ENCODE assay signal across 22 mouse cellular contexts in genomic region chr3:108312414-108312813, GRCm38 (mm10). TPM values are rescaled to one million over a fixed set of nuclear protein-coding genes. Genes with fewer than 3 reads are reported as not detected.
"Had no signal": no experiment of that assay in that cellular context is flagged by ENCODE, and none has a peak within 500 bp of the region (broad histone marks: within the 10 kb centered on the region; RNA-seq: fewer than 3 reads in every experiment).

No protein-coding gene starts in this region.

- H3K4me1 ChIP-seq: kidney, embryonic 15.5 days; limb, embryonic 10.5 days; limb, embryonic 13.5 days; stomach, embryonic 15.5 days had no signal

- H3K4me3 ChIP-seq: kidney, embryonic 15.5 days; limb, embryonic 10.5 days; limb, embryonic 13.5 days; liver, embryonic 13.5 days; midbrain, embryonic 12.5 days; midbrain, embryonic 15.5 days; neural tube, embryonic 12.5 days; neural tube, embryonic 15.5 days; stomach, embryonic 15.5 days had no signal

- H3K9me3 ChIP-seq: kidney, embryonic 15.5 days; limb, embryonic 10.5 days; limb, embryonic 13.5 days; liver, embryonic 13.5 days; midbrain, embryonic 12.5 days; midbrain, embryonic 15.5 days; neural tube, embryonic 12.5 days; neural tube, embryonic 15.5 days; stomach, embryonic 15.5 days had no signal

- H3K36me3 ChIP-seq: stomach, embryonic 15.5 days had no signal

- H3K9ac ChIP-seq: kidney, embryonic 15.5 days; limb, embryonic 13.5 days; liver, embryonic 13.5 days; midbrain, embryonic 12.5 days; midbrain, embryonic 15.5 days; neural tube, embryonic 12.5 days; neural tube, embryonic 15.5 days; stomach, embryonic 15.5 days had no signal

- DNase-seq: kidney, adult 8-10 months; kidney, postnatal 10 days; kidney, postnatal 4 days; liver, embryonic 13.5 days; lung, adult 2 months; lung, postnatal 14 days; retina, postnatal 1 day; right cerebral cortex, postnatal 25 days; spleen, adult 18-20 months; thymus, adult 2 months; thymus, postnatal 14 days; thymus, postnatal 4 days had no signal

- H3K27me3 ChIP-seq: kidney, embryonic 15.5 days; limb, embryonic 13.5 days; liver, embryonic 13.5 days; midbrain, embryonic 12.5 days; midbrain, embryonic 15.5 days; neural tube, embryonic 12.5 days; neural tube, embryonic 15.5 days; stomach, embryonic 15.5 days had no signal

- H3K27ac ChIP-seq: kidney, embryonic 15.5 days; limb, embryonic 10.5 days; limb, embryonic 13.5 days; liver, embryonic 13.5 days; midbrain, embryonic 12.5 days; midbrain, embryonic 15.5 days; neural tube, embryonic 12.5 days; neural tube, embryonic 15.5 days; stomach, embryonic 15.5 days had no signal

- ATAC-seq: midbrain, embryonic 15.5 days had no signal

RNA-seq across cellular contexts. Expression of gene Mybphl, which starts 52.3 kb away (rescaled TPM):
- total RNA-seq: liver, adult 2 months; megakaryocyte progenitor cell, adult 5-6 weeks had no signal
- polyA plus RNA-seq: kidney, embryonic 15.5 days; limb, embryonic 13.5 days; liver, adult 2 months; midbrain, embryonic 12.5 days; midbrain, embryonic 15.5 days; stomach, embryonic 15.5 days had no signal
